Mouse (Mus musculus) embryonic facial prominence, embryonic 15.5 days (tissue): Measurements from ENCODE around the gene Cbfa2t3. TPM values are rescaled to one million over a fixed set of nuclear protein-coding genes. Genes with fewer than 3 reads are reported as not detected.

Experiments used
- ATAC-seq: fragments of 200-750 bp; cut with Nextera tagmentation; 2 replicates; pipeline ENCODE4 v1.8.0; 2017; ENCODE audit warnings: low read depth, moderate TSS enrichment; ENCODE audit not compliant: insufficient number of reproducible peaks, low FRiP score, low TSS enrichment
- H3K27ac ChIP-seq: fragments of 300-500 bp; sonication (generic); replicated peaks from 2 replicates; pipeline ENCODE4 v1.5.1; 2015; ENCODE audit warnings: mild to moderate bottlenecking, inconsistent platforms
- H3K27me3 ChIP-seq: fragments of 300-500 bp; sonication (generic); 2 replicates; pipeline ENCODE4 v1.6.1; 2015; ENCODE audit warnings: inconsistent platforms
- H3K36me3 ChIP-seq: fragments of 300-500 bp; sonication (generic); 2 replicates; pipeline ENCODE4 v1.6.1; 2015; ENCODE audit warnings: mild to moderate bottlenecking, inconsistent platforms
- H3K4me1 ChIP-seq: fragments of 300-500 bp; sonication (generic); 2 replicates; pipeline ENCODE4 v1.6.1; 2015; ENCODE audit warnings: inconsistent platforms
- H3K4me2 ChIP-seq: fragments of 300-500 bp; sonication (generic); replicated peaks from 2 replicates; pipeline ENCODE4 v1.6.1; 2015; ENCODE audit warnings: mild to moderate bottlenecking, inconsistent platforms
- H3K4me3 ChIP-seq: fragments of 300-500 bp; sonication (generic); replicated peaks from 2 replicates; pipeline ENCODE4 v1.5.1; 2015; ENCODE audit warnings: mild to moderate bottlenecking, inconsistent platforms
- H3K9ac ChIP-seq: fragments of 300-500 bp; sonication (generic); 2 replicates; pipeline ENCODE4 v1.6.1; 2015; ENCODE audit warnings: inconsistent platforms
- H3K9me3 ChIP-seq: fragments of 300-500 bp; sonication (generic); replicated peaks from 2 replicates; pipeline ENCODE4 v1.6.1; 2016; ENCODE audit warnings: inconsistent platforms
- WGBS: fragments of 180-500 bp; shearing (Covaris S2); methylation state at CpG from one replicate; pipeline ENCODE4 v1.1.7; 2015; 5-methylcytosine and 5-hydroxymethylcytosine counted together
- polyA plus RNA-seq: library from polyadenylated mRNA; unstranded; fragments of >200 nt; fragmentation: Nextera tagmentation; extraction: Ambion mirVana; gene quantifications from 2 replicates; pipeline ENCODE4 v1.2.1, GENCODE M21; 2015

Cbfa2t3 gene
- polyA plus RNA-seq = 6.2 and 6.4 TPM in 2 replicates

GRCm38 (mm10) chr8:122699005-122699492 lies at the start of gene Cbfa2t3:
TSS of gene Cbfa2t3 (minus strand) at chr8:122699109.
- Histone ChIP-seq H3K4me3 (0 out of 2 replicates have a peak within 1 kb of the TSS, but pooled peaks have one; percentile 3), H3K4me1 (0 out of 2 replicates have a peak, but pooled peaks cover 7% of the 10 kb centered on the region), H3K9ac (no peak within 1 kb of the TSS), H3K36me3 (no peaks in the 10 kb centered on the region), H3K27ac (no peak within 1 kb of the TSS), H3K4me2 (no peak within 1 kb of the TSS), H3K27me3 (no peaks in the 10 kb centered on the region), H3K9me3 (no peaks in the 10 kb centered on the region)
- 47% methylated on average over 13 of the region's 13 CpGs for WGBS
- peak; percentile 67 for ATAC-seq

- 86% methylated on average over 1 of the region's 1 CpGs for WGBS
- peaks cover 27% of the 10 kb centered on the region for H3K27me3 ChIP-seq
These were observed 48.9 kb upstream of the Cbfa2t3 start for GRCm38 (mm10) chr8:122747825-122748224.

GRCm38 (mm10) chr8:122746439-122746838 lies 47.5 kb upstream of the Cbfa2t3 start:
- peak overlapping the region; percentile 13; the same call in 1 of the 2 replicates for H3K4me2 ChIP-seq
- WGBS = 40% methylated on average over 7 of the region's 7 CpGs
- H3K36me3 ChIP-seq = no peaks in the 10 kb centered on the region
- H3K9me3 ChIP-seq = no peaks in the 10 kb centered on the region
- peaks cover 66% of the 10 kb centered on the region for H3K4me1 ChIP-seq
- 0 out of 2 replicates have a peak, but pooled peaks have one; percentile 27 for ATAC-seq
- H3K9ac ChIP-seq = no peak overlapping the region
- peak overlapping the region; percentile 82 for H3K27ac ChIP-seq
- H3K27me3 ChIP-seq = peaks cover 32% of the 10 kb centered on the region
- no peak overlapping the region for H3K4me3 ChIP-seq

More at GRCm38 (mm10) chr8:122747825-122748224, 48.9 kb upstream of the Cbfa2t3 start:
- H3K9ac ChIP-seq = no peak overlapping the region
- H3K9me3 ChIP-seq = no peaks in the 10 kb centered on the region
- no peaks in the 10 kb centered on the region for H3K36me3 ChIP-seq
- ATAC-seq = no peak
- peaks cover 54% of the 10 kb centered on the region for H3K4me1 ChIP-seq
- H3K4me3 ChIP-seq = no peak overlapping the region
- H3K27ac ChIP-seq = no peak overlapping the region
- H3K4me2 ChIP-seq = no peak overlapping the region

GRCm38 (mm10) chr8:122745750-122746275 lies 46.9 kb upstream of the Cbfa2t3 start:
- no peaks in the 10 kb centered on the region for H3K9me3 ChIP-seq
- no peak overlapping the region for H3K9ac ChIP-seq
- H3K27me3 ChIP-seq = peaks cover 37% of the 10 kb centered on the region
- peaks cover 59% of the 10 kb centered on the region for H3K4me1 ChIP-seq
- peak overlapping the region; percentile 82 for H3K27ac ChIP-seq
- H3K4me2 ChIP-seq = peak overlapping the region; percentile 34
- no peak overlapping the region for H3K4me3 ChIP-seq
- ATAC-seq = peak; percentile 63; the same call in 1 of the 2 replicates
- no peaks in the 10 kb centered on the region for H3K36me3 ChIP-seq
- WGBS = 8% methylated on average over 16 of the region's 16 CpGs

GRCm38 (mm10) chr8:122745022-122745749 lies 46.3 kb upstream of the Cbfa2t3 start:
- Histone ChIP-seq H3K4me1 (peaks cover 59% of the 10 kb centered on the region), H3K9me3 (no peaks in the 10 kb centered on the region), H3K36me3 (no peaks in the 10 kb centered on the region), H3K4me2 (peak overlapping the region; percentile 34), H3K9ac (no peak overlapping the region), H3K4me3 (no peak overlapping the region), H3K27me3 (peaks cover 40% of the 10 kb centered on the region), H3K27ac (peak overlapping the region; percentile 82)
- WGBS = 35% methylated on average over 17 of the region's 17 CpGs
- no peak for ATAC-seq

- no peaks in the 10 kb centered on the region for H3K9me3 ChIP-seq
- no peaks in the 10 kb centered on the region for H3K36me3 ChIP-seq
- no peak overlapping the region for H3K9ac ChIP-seq
- peak overlapping the region; percentile 51; the same call in 1 of the 2 replicates for H3K27ac ChIP-seq
- H3K27me3 ChIP-seq = peaks cover 44% of the 10 kb centered on the region
- no peak overlapping the region; the same call in 1 of the 2 replicates for H3K4me2 ChIP-seq
- H3K4me3 ChIP-seq = no peak overlapping the region
- ATAC-seq = no peak
- WGBS = 10% methylated on average over 19 of the region's 19 CpGs
- H3K4me1 ChIP-seq = peaks cover 53% of the 10 kb centered on the region
These were observed 43.6 kb upstream of the Cbfa2t3 start for GRCm38 (mm10) chr8:122742471-122742870.

GRCm38 (mm10) chr8:122739102-122739725 lies 40.3 kb upstream of the Cbfa2t3 start:
- H3K4me3 ChIP-seq = no peak overlapping the region
- H3K9me3 ChIP-seq = no peaks in the 10 kb centered on the region
- H3K4me1 ChIP-seq = peaks cover 37% of the 10 kb centered on the region
- no peak overlapping the region for H3K4me2 ChIP-seq
- peak; percentile 73 for ATAC-seq
- WGBS = 17% methylated on average over 11 of the region's 11 CpGs
- H3K36me3 ChIP-seq = no peaks in the 10 kb centered on the region
- H3K27me3 ChIP-seq = peaks cover 24% of the 10 kb centered on the region; the same call in 1 of the 2 replicates
- H3K27ac ChIP-seq = no peak overlapping the region
- H3K9ac ChIP-seq = no peak overlapping the region

- H3K4me3 ChIP-seq = no peak overlapping the region
- peaks cover 17% of the 10 kb centered on the region; the same call in 1 of the 2 replicates for H3K27me3 ChIP-seq
- no peak overlapping the region for H3K27ac ChIP-seq
- 69% methylated on average over 6 of the region's 6 CpGs for WGBS
- H3K36me3 ChIP-seq = no peaks in the 10 kb centered on the region
- no peak overlapping the region for H3K4me2 ChIP-seq
- H3K9me3 ChIP-seq = no peaks in the 10 kb centered on the region
- peaks cover 33% of the 10 kb centered on the region for H3K4me1 ChIP-seq
- no peak for ATAC-seq
- no peak overlapping the region for H3K9ac ChIP-seq
These were observed 39.0 kb upstream of the Cbfa2t3 start for GRCm38 (mm10) chr8:122737886-122738285.

GRCm38 (mm10) chr8:122737071-122737470 lies 38.2 kb upstream of the Cbfa2t3 start:
- WGBS = 37% methylated on average over 4 of the region's 4 CpGs
- Histone ChIP-seq H3K4me1 (peaks cover 25% of the 10 kb centered on the region), H3K4me3 (no peak overlapping the region), H3K9ac (no peak overlapping the region), H3K9me3 (no peaks in the 10 kb centered on the region), H3K27me3 (peaks cover 17% of the 10 kb centered on the region; the same call in 1 of the 2 replicates), H3K36me3 (no peaks in the 10 kb centered on the region), H3K27ac (no peak overlapping the region), H3K4me2 (no peak overlapping the region)
- ATAC-seq = no peak

GRCm38 (mm10) chr8:122736623-122737022 lies 37.7 kb upstream of the Cbfa2t3 start:
- H3K4me3 ChIP-seq = no peak overlapping the region
- no peak overlapping the region for H3K4me2 ChIP-seq
- H3K27ac ChIP-seq = no peak overlapping the region
- 89% methylated on average over 11 of the region's 11 CpGs for WGBS
- no peak overlapping the region for H3K9ac ChIP-seq
- no peaks in the 10 kb centered on the region for H3K36me3 ChIP-seq
- H3K4me1 ChIP-seq = peaks cover 20% of the 10 kb centered on the region
- H3K27me3 ChIP-seq = peaks cover 13% of the 10 kb centered on the region; the same call in 1 of the 2 replicates
- no peak for ATAC-seq
- H3K9me3 ChIP-seq = no peaks in the 10 kb centered on the region
